Mouse (Mus musculus) bone marrow macrophage, adult 2 months (primary cell): ENCODE data around the gene Glod4.

ENCODE experiments used
- CTCF ChIP-seq: IDR thresholded peaks from 2 replicates; pipeline ENCODE4 v1.5.1; 2012; ENCODE audit warnings: low read depth, mild to moderate bottlenecking, low read length, moderate library complexity
- POLR2A ChIP-seq: IDR thresholded peaks from 2 replicates; pipeline ENCODE4 v1.6.1; 2012; ENCODE audit warnings: mild to moderate bottlenecking, low read depth, low read length, borderline replicate concordance

DNA sequence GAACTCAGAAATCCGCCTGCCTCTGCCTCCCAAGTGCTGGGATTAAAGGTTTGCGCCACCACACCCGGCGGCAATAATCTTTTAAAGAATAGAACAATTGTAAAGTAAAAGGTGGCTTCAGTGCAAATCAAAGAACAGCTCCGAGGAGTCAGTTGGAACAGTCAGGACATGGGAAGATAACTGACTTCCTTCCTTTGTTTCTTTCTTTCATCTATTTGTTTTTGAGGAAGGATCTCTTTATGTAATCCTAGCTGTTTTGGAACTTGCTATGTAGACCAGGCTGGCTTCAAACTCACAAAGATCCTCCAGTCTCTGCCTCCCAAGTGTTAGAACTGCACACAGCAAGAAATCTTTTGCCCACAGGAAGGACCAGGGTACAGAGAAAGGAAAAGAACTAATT, 18.9 kb downstream of the Glod4 start:
- TF ChIP-seq POLR2A (no peak), CTCF (no peak)
